Mouse (Mus musculus) lung, adult 2 months (tissue): ENCODE results near the gene Rps29.
A peak's percentile ranks its signal among the peaks of the same experiment; 100 is the strongest.

Source experiments
- CTCF ChIP-seq: fragments of 200-500 bp; IDR thresholded peaks from 2 replicates; pipeline ENCODE4 v1.5.1; 2011; ENCODE audit warnings: mild to moderate bottlenecking, low read length, control low read depth; ENCODE audit not compliant: insufficient read depth
- POLR2A ChIP-seq: fragments of 200-500 bp; IDR thresholded peaks from 2 replicates; pipeline ENCODE4 v1.6.1; 2011; ENCODE audit warnings: low read depth, mild to moderate bottlenecking, control low read depth, low read length, borderline replicate concordance; ENCODE audit errors: extremely low read depth

- TF ChIP-seq CTCF (no peak), POLR2A (peak; percentile 67; the same call in 1 of the 2 replicates)
These were observed 37.7 kb upstream of the Rps29 start, which contains the start of gene Gm49383 for GRCm38 (mm10) chr12:69196444-69197377.
